Mouse (Mus musculus) midbrain, embryonic 15.5 days (tissue): ENCODE measurements around the gene Ppm1n. TPM values are rescaled to one million over a fixed set of nuclear protein-coding genes. Genes with fewer than 3 reads are reported as not detected.
"Not testable (repeated sequence)": the region's sequence is repeated elsewhere in the genome, so short reads cannot be mapped to it uniquely, and the experiment has no call there.

Source experiments
- ATAC-seq: fragments of 200-750 bp; cut with Nextera tagmentation; replicated peaks from 2 replicates; pipeline ENCODE4 v1.8.0; 2017; ENCODE audit warnings: moderate TSS enrichment
- H3K27ac ChIP-seq: fragments of 300-500 bp; sonication (generic); 2 replicates; pipeline ENCODE4 v1.5.1; 2015; ENCODE audit warnings: mild to moderate bottlenecking, inconsistent platforms
- H3K27me3 ChIP-seq: fragments of 300-500 bp; sonication (generic); replicated peaks from 2 replicates; pipeline ENCODE4 v1.6.1; 2015; ENCODE audit warnings: inconsistent platforms
- H3K36me3 ChIP-seq: fragments of 300-500 bp; sonication (generic); replicated peaks from 2 replicates; pipeline ENCODE4 v1.6.1; 2015; ENCODE audit warnings: inconsistent platforms
- H3K4me1 ChIP-seq: fragments of 300-500 bp; sonication (generic); 2 replicates; pipeline ENCODE4 v1.6.1; 2015; ENCODE audit warnings: inconsistent platforms
- H3K4me2 ChIP-seq: fragments of 300-500 bp; sonication (generic); 2 replicates; pipeline ENCODE4 v1.6.1; 2015; ENCODE audit warnings: inconsistent platforms, mild to moderate bottlenecking, moderate library complexity
- H3K4me3 ChIP-seq: fragments of 300-500 bp; sonication (generic); 2 replicates; pipeline ENCODE4 v1.5.1; 2015; ENCODE audit warnings: mild to moderate bottlenecking, inconsistent platforms
- H3K9ac ChIP-seq: fragments of 300-500 bp; sonication (generic); 2 replicates; pipeline ENCODE4 v1.6.1; 2015; ENCODE audit warnings: mild to moderate bottlenecking, inconsistent platforms
- H3K9me3 ChIP-seq: fragments of 300-500 bp; sonication (generic); 2 replicates; pipeline ENCODE4 v1.6.1; 2016; ENCODE audit warnings: inconsistent platforms
- WGBS: fragments of 180-500 bp; shearing (Covaris S2); methylation state at CpG from one replicate; pipeline ENCODE4 v1.1.7; 2015; ENCODE audit warnings: mixed read lengths; 5-methylcytosine and 5-hydroxymethylcytosine counted together
- polyA plus RNA-seq: library from polyadenylated mRNA; unstranded; fragments of >200 nt; fragmentation: Nextera tagmentation; extraction: Ambion mirVana; gene quantifications from 2 replicates; pipeline ENCODE4 v1.2.1, GENCODE M21; 2015

The Ppm1n gene
- polyA plus RNA-seq, 1 experiment from 2014 or later: 1.7 TPM

DNA sequence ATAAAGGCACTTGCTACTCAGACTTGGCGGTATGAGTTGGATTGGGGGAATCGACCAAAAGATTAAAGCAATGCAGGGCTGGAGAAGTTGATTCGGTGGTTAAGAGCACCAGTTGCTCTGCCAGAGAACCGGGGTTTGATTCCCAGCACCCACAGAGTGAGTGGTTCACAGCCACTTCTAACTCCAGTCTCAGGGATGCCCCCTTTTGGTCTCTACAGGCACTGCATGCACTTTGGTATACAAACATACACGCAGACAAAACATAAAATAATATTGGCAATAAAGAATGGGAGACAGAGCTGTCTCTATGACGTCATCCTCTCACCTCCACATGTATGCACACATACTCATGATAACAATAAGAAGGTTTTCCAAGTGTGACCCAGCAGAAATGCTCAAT, 17.2 kb upstream of the Ppm1n start:
- Histone ChIP-seq H3K27ac (no peak overlapping the region), H3K9me3 (no peaks in the 10 kb centered on the region), H3K4me3 (no peak overlapping the region), H3K4me2 (no peak overlapping the region), H3K27me3 (peaks cover under 1% of the 10 kb centered on the region; the same call in 1 of the 2 replicates), H3K36me3 (peaks cover 21% of the 10 kb centered on the region), H3K4me1 (peaks cover 13% of the 10 kb centered on the region), H3K9ac (no peak overlapping the region)
- 90% methylated on average over 6 of the region's 6 CpGs for WGBS
- no peak for ATAC-seq

DNA sequence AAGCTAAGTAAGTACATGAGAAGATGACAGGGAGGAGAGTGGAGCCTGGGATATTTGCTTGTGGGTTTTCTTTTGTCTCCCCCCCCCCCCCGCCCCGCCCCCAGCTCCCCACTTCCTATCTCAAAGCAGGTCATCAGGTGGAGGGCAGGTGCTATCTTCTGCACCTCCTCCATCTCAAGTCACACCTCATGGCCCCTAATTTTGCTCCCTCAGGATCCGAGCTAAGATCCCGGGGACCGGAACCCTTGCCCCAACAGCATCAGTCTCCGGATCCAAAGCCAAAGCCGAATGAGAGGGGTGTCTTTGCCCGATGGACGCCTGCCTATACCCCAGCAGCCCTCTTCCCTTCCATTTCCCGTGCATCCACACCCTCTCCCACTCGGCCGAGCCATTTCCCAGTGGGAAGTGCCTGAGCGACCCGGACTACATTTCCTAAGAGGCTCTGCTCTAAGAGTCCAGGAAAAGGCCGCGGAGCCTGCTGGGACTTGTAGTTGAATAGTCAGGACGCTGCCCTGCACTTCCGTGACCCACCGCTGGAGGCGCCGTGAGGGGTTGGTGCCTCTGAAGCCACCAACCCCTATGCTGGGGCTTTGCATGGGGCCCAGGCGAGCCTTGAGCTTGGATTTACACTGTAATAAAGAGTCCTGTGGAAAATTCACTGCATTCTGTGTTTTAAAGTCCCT, 15.8 kb upstream of the Ppm1n start:
- Histone ChIP-seq H3K27ac (0 out of 2 replicates have a peak overlapping the region, but pooled peaks have one; percentile 40), H3K36me3 (peaks cover 21% of the 10 kb centered on the region), H3K4me3 (peak overlapping the region; percentile 7; the same call in 1 of the 2 replicates), H3K9me3 (no peaks in the 10 kb centered on the region), H3K4me1 (peaks cover 10% of the 10 kb centered on the region), H3K9ac (no peak overlapping the region), H3K4me2 (peak overlapping the region; percentile 40), H3K27me3 (no peaks in the 10 kb centered on the region)
- 15% methylated on average over 20 of the region's 22 CpGs for WGBS
- ATAC-seq: peak; percentile 64

DNA sequence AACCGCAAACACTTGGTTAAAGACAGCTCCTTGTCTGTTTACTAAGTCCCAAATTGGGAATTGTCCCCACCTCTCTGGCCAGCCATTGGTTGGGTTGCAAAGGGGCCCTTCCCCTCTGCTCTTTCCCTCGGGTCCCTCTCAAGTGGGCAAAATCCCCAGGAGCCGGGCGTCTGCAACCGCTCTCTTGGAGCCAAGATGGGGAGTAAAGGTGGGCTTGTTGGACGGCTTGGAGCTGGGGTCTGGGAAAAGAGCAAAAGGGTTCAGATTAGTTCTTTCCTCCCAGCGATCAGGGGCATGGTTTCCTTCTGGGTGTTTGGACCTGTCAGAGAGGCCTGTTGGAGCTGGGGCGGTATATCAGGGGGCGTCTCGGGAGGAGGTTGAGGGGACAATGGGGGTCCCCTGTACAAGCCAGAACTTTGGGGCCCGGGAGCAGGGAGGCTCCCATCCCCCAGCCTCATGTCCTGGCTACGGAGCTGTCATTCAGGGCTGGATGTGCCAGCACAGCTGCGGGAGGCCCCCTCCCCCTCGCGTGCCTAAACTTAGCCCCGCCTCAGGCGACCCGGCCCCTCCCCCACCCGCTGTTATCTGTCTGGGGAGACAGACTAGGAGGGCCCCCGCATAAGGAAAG, 11.2 kb upstream of the Ppm1n start:
- H3K9me3 ChIP-seq: no peaks in the 10 kb centered on the region
- 0 out of 2 replicates have a peak overlapping the region, but pooled peaks have one; percentile 4 for H3K27ac ChIP-seq
- H3K4me1 ChIP-seq: peaks cover 8% of the 10 kb centered on the region
- H3K4me3 ChIP-seq: peak overlapping the region; percentile 2; the same call in 1 of the 2 replicates
- 0 out of 2 replicates have a peak, but pooled peaks have one; percentile 17 for ATAC-seq
- peak overlapping the region; percentile 34 for H3K4me2 ChIP-seq
- WGBS: 5% methylated on average over 20 of the region's 20 CpGs
- H3K9ac ChIP-seq: no peak overlapping the region
- no peaks in the 10 kb centered on the region for H3K27me3 ChIP-seq
- peaks cover 42% of the 10 kb centered on the region for H3K36me3 ChIP-seq

DNA sequence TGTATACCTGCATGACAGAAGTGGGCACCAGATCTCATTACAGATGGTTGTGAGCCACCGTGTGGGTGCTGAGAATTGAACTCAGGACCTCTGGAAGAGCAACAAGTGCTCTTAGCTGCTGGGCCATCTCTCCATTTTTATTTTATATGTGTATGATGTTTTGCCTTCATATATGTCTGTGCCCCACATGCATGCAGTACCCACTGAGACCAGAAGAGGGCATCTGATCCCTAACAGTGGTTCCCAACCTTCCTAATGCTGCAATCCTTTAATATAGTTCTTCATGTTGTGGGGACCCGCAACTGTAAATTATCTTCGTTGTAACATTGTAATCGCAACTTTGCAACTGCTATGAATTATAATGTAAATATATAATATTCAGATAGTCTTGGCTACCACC, 4.9 kb upstream of the Ppm1n start:
- no peak for ATAC-seq
- H3K4me2 ChIP-seq: peak overlapping the region; percentile 64; the same call in 1 of the 2 replicates
- H3K27me3 ChIP-seq: peaks cover 16% of the 10 kb centered on the region
- peaks cover 20% of the 10 kb centered on the region for H3K4me1 ChIP-seq
- H3K27ac ChIP-seq: no peak overlapping the region
- no peak overlapping the region for H3K9ac ChIP-seq
- H3K9me3 ChIP-seq: no peaks in the 10 kb centered on the region
- H3K36me3 ChIP-seq: peaks cover 23% of the 10 kb centered on the region; the same call in 1 of the 2 replicates
- 37% methylated on average over 4 of the region's 4 CpGs for WGBS
- no peak overlapping the region for H3K4me3 ChIP-seq

- ATAC-seq: peak; percentile 22
- H3K4me2 ChIP-seq: peak overlapping the region; percentile 64
- peak overlapping the region; percentile 93 for H3K27ac ChIP-seq
- H3K9me3 ChIP-seq: no peaks in the 10 kb centered on the region
- H3K4me3 ChIP-seq: peak overlapping the region; percentile 87
- H3K36me3 ChIP-seq: peaks cover 17% of the 10 kb centered on the region; the same call in 1 of the 2 replicates
- H3K4me1 ChIP-seq: peaks cover 29% of the 10 kb centered on the region
- 18% methylated on average over 14 of the region's 14 CpGs for WGBS
- peak overlapping the region; percentile 98 for H3K9ac ChIP-seq
- H3K27me3 ChIP-seq: peaks cover 29% of the 10 kb centered on the region
Measured at GRCm38 (mm10) chr7:19283406-19283804, 3.5 kb upstream of the Ppm1n start.

DNA sequence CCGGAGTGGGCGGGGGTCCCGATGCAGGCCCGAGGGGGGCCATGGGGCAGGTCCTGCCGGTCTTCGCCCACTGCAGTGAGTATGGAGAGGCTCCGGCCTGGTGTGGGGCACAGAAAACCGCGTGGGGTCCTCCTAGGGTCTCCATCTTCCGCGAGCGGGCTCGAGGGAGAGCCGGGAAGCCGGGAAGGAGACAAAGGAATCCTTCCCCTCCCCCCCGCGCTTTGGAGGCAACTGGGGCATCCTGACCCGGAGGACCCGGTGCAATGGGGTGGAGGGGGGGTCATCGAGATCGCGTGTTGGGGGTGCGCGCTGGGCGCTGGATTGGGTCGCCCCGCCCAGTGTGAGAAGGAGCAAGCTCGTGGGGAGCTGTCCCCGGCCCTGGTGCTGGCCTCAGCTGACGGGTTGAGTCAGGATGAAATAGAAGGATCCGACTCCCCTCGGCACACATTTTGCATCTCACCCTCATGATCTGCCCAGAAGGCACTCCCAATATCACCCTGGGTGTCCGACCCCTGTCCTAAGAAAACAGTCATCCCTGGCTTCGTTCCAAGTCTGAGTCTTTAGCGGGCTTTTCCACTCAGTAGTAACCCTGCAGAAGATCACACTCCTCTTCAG, 3.0 kb upstream of the Ppm1n start:
- WGBS: under 1% methylated on average over 35 of the region's 35 CpGs
- Histone ChIP-seq H3K27me3 (peaks cover 35% of the 10 kb centered on the region), H3K4me2 (peak overlapping the region; percentile 64), H3K9ac (peak overlapping the region; percentile 98), H3K36me3 (peaks cover 15% of the 10 kb centered on the region; the same call in 1 of the 2 replicates), H3K9me3 (no peaks in the 10 kb centered on the region), H3K4me1 (peaks cover 29% of the 10 kb centered on the region), H3K27ac (peak overlapping the region; percentile 93), H3K4me3 (peak overlapping the region; percentile 87)
- ATAC-seq: peak; percentile 79

DNA sequence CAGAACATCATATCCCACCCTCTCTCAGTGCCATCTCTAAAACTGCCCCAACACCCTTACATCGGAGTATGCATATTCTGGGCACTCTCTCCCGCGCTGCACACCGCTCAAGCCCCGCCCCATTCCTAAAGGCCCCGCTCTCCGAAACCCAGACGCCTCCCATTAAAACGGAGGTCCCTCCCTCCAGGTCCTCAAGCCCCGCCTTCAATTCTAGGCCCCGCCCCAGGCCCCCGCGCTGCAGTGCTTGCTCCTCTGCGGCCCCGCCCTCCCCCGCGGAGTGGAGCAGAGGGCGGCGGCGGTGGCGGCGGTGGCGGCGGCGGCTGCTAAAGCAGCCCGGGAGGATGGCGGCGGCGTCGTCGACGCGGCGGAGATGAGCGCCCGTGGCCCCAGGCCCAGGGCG, 2.5 kb upstream of the Ppm1n start, which contains the start of gene Rtn2:
TSS of gene Rtn2 (plus strand) at position 240 of the 400 bp plus-strand sequence.
- peaks cover 29% of the 10 kb centered on the region for H3K4me1 ChIP-seq

DNA sequence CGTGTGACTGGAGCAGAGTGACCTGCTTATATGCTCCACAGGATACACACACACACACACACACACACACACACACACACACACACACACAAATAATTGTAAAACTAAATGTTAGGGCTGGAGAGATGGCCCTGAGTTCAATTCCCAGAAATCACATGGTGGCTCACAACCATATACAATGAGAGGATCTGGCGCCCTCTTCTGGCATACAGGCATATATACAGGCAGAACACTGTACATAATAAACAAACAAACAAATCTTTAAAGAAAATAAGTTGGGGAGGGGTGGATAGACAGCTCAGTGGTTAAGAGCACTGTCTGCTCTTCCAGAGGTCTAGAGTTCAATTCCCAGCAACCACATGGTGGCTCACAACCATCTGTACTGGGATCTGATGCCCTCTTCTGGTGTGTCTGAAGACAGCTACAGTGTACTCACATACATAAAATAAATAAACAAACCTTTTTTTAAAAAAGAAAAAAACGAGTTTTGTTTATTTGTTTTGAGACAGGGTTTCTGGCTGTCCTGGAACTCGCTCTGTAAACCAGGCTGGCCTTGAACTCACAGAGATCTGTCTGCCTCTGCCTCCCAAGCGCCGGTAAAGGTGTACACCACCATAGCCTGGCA, 1.9 kb upstream of the Ppm1n start:
- H3K27ac ChIP-seq, H3K9me3 ChIP-seq, H3K9ac ChIP-seq, H3K36me3 ChIP-seq: not testable (repeated sequence)
- peak overlapping the region; percentile 64 for H3K4me2 ChIP-seq
- peak overlapping the region; percentile 87 for H3K4me3 ChIP-seq
- peaks cover 29% of the 10 kb centered on the region for H3K4me1 ChIP-seq
- 36% methylated on average over 6 of the region's 6 CpGs for WGBS
- peak; percentile 1; the same call in 1 of the 2 replicates for ATAC-seq
- H3K27me3 ChIP-seq: peaks cover 40% of the 10 kb centered on the region

More for the DNA sequence above, 2.5 kb upstream of the Ppm1n start, which contains the start of gene Rtn2:
- under 1% methylated on average over 35 of the region's 37 CpGs for WGBS
- H3K4me3 ChIP-seq: peak within 1 kb of the TSS; percentile 87
- H3K9me3 ChIP-seq: no peaks in the 10 kb centered on the region
- H3K36me3 ChIP-seq: peaks cover 11% of the 10 kb centered on the region; the same call in 1 of the 2 replicates
- H3K27me3 ChIP-seq: peaks cover 40% of the 10 kb centered on the region
- peak; percentile 83 for ATAC-seq
- peak within 1 kb of the TSS; percentile 98 for H3K9ac ChIP-seq
- H3K4me2 ChIP-seq: peak within 1 kb of the TSS; percentile 64
- H3K27ac ChIP-seq: peak within 1 kb of the TSS; percentile 93

DNA sequence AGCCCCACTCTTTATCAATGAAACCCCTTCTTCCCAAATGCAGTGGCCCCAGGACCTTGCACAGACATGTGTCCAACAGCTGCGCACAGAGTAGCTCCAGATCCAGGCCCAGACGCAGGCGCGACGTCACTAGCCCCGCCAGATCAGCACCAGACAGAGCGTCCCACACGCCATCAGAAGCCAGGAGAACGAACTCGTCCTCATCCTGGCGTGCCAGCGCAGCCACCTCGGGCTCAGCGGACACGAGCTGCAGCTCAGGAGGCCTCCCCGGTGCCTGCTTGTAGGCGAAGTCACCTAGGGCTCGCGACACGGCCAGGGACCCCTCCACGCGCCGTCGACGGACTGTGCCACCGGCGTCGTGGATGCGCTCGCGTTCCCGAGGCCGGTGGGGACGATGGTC, 812 bp downstream of the Ppm1n start:
- H3K9ac ChIP-seq: peak overlapping the region; percentile 25; the same call in 1 of the 2 replicates
- WGBS: 3% methylated on average over 34 of the region's 34 CpGs

DNA sequence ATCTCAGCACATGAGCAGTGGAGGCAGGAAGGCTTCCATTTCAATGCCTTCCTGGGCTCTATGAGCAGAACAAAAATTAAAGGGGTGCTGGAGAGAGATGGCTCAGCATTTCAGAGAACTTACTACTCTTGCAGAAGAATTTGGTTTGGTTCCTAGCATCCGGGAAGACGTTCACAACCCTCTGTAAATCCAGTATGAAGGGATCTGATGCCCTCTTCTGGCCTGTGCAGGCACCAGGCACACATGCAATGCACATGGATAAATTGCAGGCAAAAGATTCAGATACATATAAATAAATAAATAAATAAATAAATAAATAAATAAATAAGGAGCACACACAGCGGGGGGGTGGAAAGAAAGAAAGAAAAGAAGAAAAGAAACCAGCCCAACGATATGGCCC, 3.6 kb downstream of the Ppm1n start:
- Histone ChIP-seq H3K4me2 (no peak overlapping the region), H3K9ac (no peak overlapping the region), H3K36me3 (no peaks in the 10 kb centered on the region), H3K4me3 (no peak overlapping the region), H3K27ac (no peak overlapping the region), H3K9me3 (no peaks in the 10 kb centered on the region), H3K4me1 (peaks cover 9% of the 10 kb centered on the region), H3K27me3 (peaks cover 38% of the 10 kb centered on the region)
- no peak for ATAC-seq
- 51% methylated on average over 4 of the region's 4 CpGs for WGBS

More for the DNA sequence above, 812 bp downstream of the Ppm1n start:
- no peak for ATAC-seq
- Histone ChIP-seq H3K27ac (no peak overlapping the region), H3K4me3 (peak overlapping the region; percentile 35), H3K36me3 (no peaks in the 10 kb centered on the region), H3K4me2 (peak overlapping the region; percentile 52), H3K27me3 (peaks cover 40% of the 10 kb centered on the region), H3K9me3 (no peaks in the 10 kb centered on the region), H3K4me1 (peaks cover 17% of the 10 kb centered on the region)

GRCm38 (mm10) chr7:19272173-19272764, 7.6 kb downstream of the Ppm1n start:
- WGBS: 1% methylated on average over 36 of the region's 36 CpGs
- no peaks in the 10 kb centered on the region for H3K36me3 ChIP-seq
- no peaks in the 10 kb centered on the region; the same call in 1 of the 2 replicates for H3K27me3 ChIP-seq
- ATAC-seq: peak; percentile 76
- peaks cover 22% of the 10 kb centered on the region for H3K4me1 ChIP-seq
- peak overlapping the region; percentile 83 for H3K27ac ChIP-seq
- peak overlapping the region; percentile 96 for H3K4me3 ChIP-seq
- H3K9ac ChIP-seq: peak overlapping the region; percentile 95
- H3K9me3 ChIP-seq: no peaks in the 10 kb centered on the region
- H3K4me2 ChIP-seq: peak overlapping the region; percentile 85
